Mouse (Mus musculus): ENCODE data around the gene Itga9. TPM values are rescaled to one million over a fixed set of nuclear protein-coding genes. Genes with fewer than 3 reads are reported as not detected.

The Itga9 gene
- polyA plus RNA-seq, 1 experiment = 0.14 TPM

GRCm38 (mm10) chr9:118784621-118785020 is 178.1 kb downstream of the Itga9 start:
- TF ChIP-seq SRF (IDR thresholded peaks at IDR 0.05; ENCODE audit: control insufficient read depth, insufficient read length, low read depth) = no peak
- TF ChIP-seq TCF3 (IDR thresholded peaks at IDR 0.05; ENCODE audit: insufficient read length, low read depth) = no peak
- no peak for TF ChIP-seq MYOD1 (IDR thresholded peaks at IDR 0.05; ENCODE audit: control insufficient read depth in 1 of 3, insufficient read length in 2 of 3, low read depth in 2 of 3)
- no peak overlapping the region for H3ac ChIP-seq (ENCODE audit: control insufficient read depth, insufficient read length)
- no peaks in the 10 kb centered on the region for H3K27me3 ChIP-seq (ENCODE audit: control insufficient read depth, insufficient read depth, insufficient read length)
- no peak overlapping the region for H3K4me3 ChIP-seq
- no peaks in the 10 kb centered on the region for H3K36me3 ChIP-seq (ENCODE audit: control insufficient read depth, insufficient read depth)
- no peaks in the 10 kb centered on the region for H3K79me2 ChIP-seq (ENCODE audit: control insufficient read depth, insufficient read depth)
- no peak overlapping the region for H3K4me2 ChIP-seq (ENCODE audit: low read depth)

GRCm38 (mm10) chr9:118785816-118786215 is 179.3 kb downstream of the Itga9 start:
- Histone ChIP-seq H3K4me3 (no peak overlapping the region), H3K36me3 (ENCODE audit: control insufficient read depth, insufficient read depth) (no peaks in the 10 kb centered on the region), H3K4me2 (ENCODE audit: low read depth) (no peak overlapping the region), H3ac (ENCODE audit: control insufficient read depth, insufficient read length) (no peak overlapping the region), H3K79me2 (ENCODE audit: control insufficient read depth, insufficient read depth) (no peaks in the 10 kb centered on the region), H3K27me3 (ENCODE audit: control insufficient read depth, insufficient read depth, insufficient read length) (no peaks in the 10 kb centered on the region)
- TF ChIP-seq TCF3 (IDR thresholded peaks at IDR 0.05; ENCODE audit: insufficient read length, low read depth) (no peak), POLR2AphosphoS2 (IDR thresholded peaks at IDR 0.05; ENCODE audit: insufficient read length, low read depth) (no peak), USF1 (IDR thresholded peaks at IDR 0.05; ENCODE audit: low read depth) (no peak), CEBPB (IDR thresholded peaks at IDR 0.05; ENCODE audit: insufficient read depth, poor library complexity, severe bottlenecking) (no peak), POLR2A (IDR thresholded peaks at IDR 0.05; ENCODE audit: insufficient read length, low read depth) (no peak), SRF (IDR thresholded peaks at IDR 0.05; ENCODE audit: control insufficient read depth, insufficient read length, low read depth) (no peak), MYOG (IDR thresholded peaks at IDR 0.05; ENCODE audit: control insufficient read depth in 1 of 3, insufficient read depth in 1 of 3, insufficient read length in 2 of 3, low read depth in 2 of 3) (no peak), MYOD1 (IDR thresholded peaks at IDR 0.05; ENCODE audit: control insufficient read depth in 1 of 3, insufficient read length in 2 of 3, low read depth in 2 of 3) (no peak), TCF12 (IDR thresholded peaks at IDR 0.05; ENCODE audit: insufficient read depth, poor library complexity, severe bottlenecking) (no peak), REST (IDR thresholded peaks at IDR 0.05; ENCODE audit: insufficient read depth, insufficient read length) (no peak), E2F4 (IDR thresholded peaks at IDR 0.05; ENCODE audit: insufficient read depth) (no peak), MAX (IDR thresholded peaks at IDR 0.05; ENCODE audit: low read depth) (no peak)

- Histone ChIP-seq H3K27me3 (ENCODE audit: control insufficient read depth, insufficient read depth, insufficient read length) (no peaks in the 10 kb centered on the region), H3ac (ENCODE audit: control insufficient read depth, insufficient read length) (no peak overlapping the region), H3K36me3 (ENCODE audit: control insufficient read depth, insufficient read depth) (no peaks in the 10 kb centered on the region), H3K4me3 (no peak overlapping the region), H3K4me2 (ENCODE audit: low read depth) (no peak overlapping the region), H3K79me2 (ENCODE audit: control insufficient read depth, insufficient read depth) (no peaks in the 10 kb centered on the region)
- no peak for TF ChIP-seq REST (IDR thresholded peaks at IDR 0.05; ENCODE audit: insufficient read depth, insufficient read length)
- TF ChIP-seq MYOD1 (IDR thresholded peaks at IDR 0.05; ENCODE audit: control insufficient read depth in 1 of 3, insufficient read length in 2 of 3, low read depth in 2 of 3) = no peak
- no peak for TF ChIP-seq TCF3 (IDR thresholded peaks at IDR 0.05; ENCODE audit: insufficient read length, low read depth)
- no peak for TF ChIP-seq MYOG (IDR thresholded peaks at IDR 0.05; ENCODE audit: control insufficient read depth in 1 of 3, insufficient read depth in 1 of 3, insufficient read length in 2 of 3, low read depth in 2 of 3)
- TF ChIP-seq TCF12 (IDR thresholded peaks at IDR 0.05; ENCODE audit: insufficient read depth, poor library complexity, severe bottlenecking) = no peak
Measured at GRCm38 (mm10) chr9:118788869-118789281, 182.4 kb downstream of the Itga9 start.

- TF ChIP-seq TCF3 (IDR thresholded peaks at IDR 0.05; ENCODE audit: insufficient read length, low read depth) = no peak
- no peak for TF ChIP-seq POLR2AphosphoS2 (IDR thresholded peaks at IDR 0.05; ENCODE audit: insufficient read length, low read depth)
- no peak for TF ChIP-seq TCF12 (IDR thresholded peaks at IDR 0.05; ENCODE audit: insufficient read depth, poor library complexity, severe bottlenecking)
- no peak for TF ChIP-seq REST (IDR thresholded peaks at IDR 0.05; ENCODE audit: insufficient read depth, insufficient read length)
- TF ChIP-seq USF1 (IDR thresholded peaks at IDR 0.05; ENCODE audit: low read depth) = no peak
- TF ChIP-seq E2F4 (IDR thresholded peaks at IDR 0.05; ENCODE audit: insufficient read depth) = no peak
- no peak for TF ChIP-seq CEBPB (IDR thresholded peaks at IDR 0.05; ENCODE audit: insufficient read depth, poor library complexity, severe bottlenecking)
- no peak for TF ChIP-seq POLR2A (IDR thresholded peaks at IDR 0.05; ENCODE audit: insufficient read length, low read depth)
- TF ChIP-seq SRF (IDR thresholded peaks at IDR 0.05; ENCODE audit: control insufficient read depth, insufficient read length, low read depth) = no peak
- TF ChIP-seq MYOD1 (IDR thresholded peaks at IDR 0.05; ENCODE audit: control insufficient read depth in 1 of 3, insufficient read length in 2 of 3, low read depth in 2 of 3) = no peak
- TF ChIP-seq MAX (IDR thresholded peaks at IDR 0.05; ENCODE audit: low read depth) = no peak
- no peak for TF ChIP-seq MYOG (IDR thresholded peaks at IDR 0.05; ENCODE audit: control insufficient read depth in 1 of 3, insufficient read depth in 1 of 3, insufficient read length in 2 of 3, low read depth in 2 of 3)
- H3K4me2 ChIP-seq (ENCODE audit: low read depth) = no peak overlapping the region
- H3K36me3 ChIP-seq (ENCODE audit: control insufficient read depth, insufficient read depth) = no peaks in the 10 kb centered on the region
- H3K4me3 ChIP-seq = no peak overlapping the region
- no peaks in the 10 kb centered on the region for H3K79me2 ChIP-seq (ENCODE audit: control insufficient read depth, insufficient read depth)
- no peaks in the 10 kb centered on the region for H3K27me3 ChIP-seq (ENCODE audit: control insufficient read depth, insufficient read depth, insufficient read length)
- H3ac ChIP-seq (ENCODE audit: control insufficient read depth, insufficient read length) = no peak overlapping the region
Measured at GRCm38 (mm10) chr9:118791231-118791630, 184.7 kb downstream of the Itga9 start.

GRCm38 (mm10) chr9:118793151-118793785 is 186.8 kb downstream of the Itga9 start:
- H3K4me2 ChIP-seq (ENCODE audit: low read depth) = no peak overlapping the region
- H3K4me3 ChIP-seq = no peak overlapping the region
- no peak overlapping the region for H3ac ChIP-seq (ENCODE audit: control insufficient read depth, insufficient read length)
- no peaks in the 10 kb centered on the region for H3K27me3 ChIP-seq (ENCODE audit: control insufficient read depth, insufficient read depth, insufficient read length)
- H3K36me3 ChIP-seq (ENCODE audit: control insufficient read depth, insufficient read depth) = no peaks in the 10 kb centered on the region
- H3K79me2 ChIP-seq (ENCODE audit: control insufficient read depth, insufficient read depth) = no peaks in the 10 kb centered on the region
- TF ChIP-seq MAX (IDR thresholded peaks at IDR 0.05; ENCODE audit: low read depth) (no peak), TCF3 (IDR thresholded peaks at IDR 0.05; ENCODE audit: insufficient read length, low read depth) (no peak), TCF12 (IDR thresholded peaks at IDR 0.05; ENCODE audit: insufficient read depth, poor library complexity, severe bottlenecking) (no peak), CEBPB (IDR thresholded peaks at IDR 0.05; ENCODE audit: insufficient read depth, poor library complexity, severe bottlenecking) (no peak), POLR2A (IDR thresholded peaks at IDR 0.05; ENCODE audit: insufficient read length, low read depth) (no peak), SRF (IDR thresholded peaks at IDR 0.05; ENCODE audit: control insufficient read depth, insufficient read length, low read depth) (no peak), E2F4 (IDR thresholded peaks at IDR 0.05; ENCODE audit: insufficient read depth) (no peak), POLR2AphosphoS2 (IDR thresholded peaks at IDR 0.05; ENCODE audit: insufficient read length, low read depth) (no peak), USF1 (IDR thresholded peaks at IDR 0.05; ENCODE audit: low read depth) (no peak), MYOD1 (IDR thresholded peaks at IDR 0.05; ENCODE audit: control insufficient read depth in 1 of 3, insufficient read length in 2 of 3, low read depth in 2 of 3) (no peak), REST (IDR thresholded peaks at IDR 0.05; ENCODE audit: insufficient read depth, insufficient read length) (no peak), MYOG (IDR thresholded peaks at IDR 0.05; ENCODE audit: control insufficient read depth in 1 of 3, insufficient read depth in 1 of 3, insufficient read length in 2 of 3, low read depth in 2 of 3) (no peak)

All from myocyte (in vitro differentiated cells).